Mouse (Mus musculus) brown adipose tissue, adult 24 weeks (tissue): ENCODE results near the gene Dolk. TPM values are rescaled to one million over a fixed set of nuclear protein-coding genes. Genes with fewer than 3 reads are reported as not detected.

Experiments used
- H3K27ac ChIP-seq: fragments of 200-500 bp; replicated peaks from 2 replicates; pipeline ENCODE4 v1.5.1; 2012; ENCODE audit warnings: low read depth, mild to moderate bottlenecking, low read length
- H3K4me1 ChIP-seq: fragments of 200-500 bp; 2 replicates; pipeline ENCODE4 v1.6.1; 2012; ENCODE audit warnings: low read length, mixed read lengths; ENCODE audit not compliant: control insufficient read depth, insufficient read depth, insufficient read length
- H3K4me3 ChIP-seq: fragments of 200-500 bp; 2 replicates; pipeline ENCODE4 v1.5.1; 2012; ENCODE audit warnings: low read depth, mild to moderate bottlenecking, low read length, moderate library complexity; ENCODE audit not compliant: insufficient read depth
- polyA plus RNA-seq: library from polyadenylated mRNA; stranded (reverse); fragments of >200 nt; gene quantifications from 2 replicates; pipeline ENCODE4 v1.2.4, GENCODE M21; 2012; ENCODE audit not compliant: missing spikeins, insufficient read depth, insufficient read length

Dolk gene
- polyA plus RNA-seq, 1 experiment = 40.5 TPM

DNA sequence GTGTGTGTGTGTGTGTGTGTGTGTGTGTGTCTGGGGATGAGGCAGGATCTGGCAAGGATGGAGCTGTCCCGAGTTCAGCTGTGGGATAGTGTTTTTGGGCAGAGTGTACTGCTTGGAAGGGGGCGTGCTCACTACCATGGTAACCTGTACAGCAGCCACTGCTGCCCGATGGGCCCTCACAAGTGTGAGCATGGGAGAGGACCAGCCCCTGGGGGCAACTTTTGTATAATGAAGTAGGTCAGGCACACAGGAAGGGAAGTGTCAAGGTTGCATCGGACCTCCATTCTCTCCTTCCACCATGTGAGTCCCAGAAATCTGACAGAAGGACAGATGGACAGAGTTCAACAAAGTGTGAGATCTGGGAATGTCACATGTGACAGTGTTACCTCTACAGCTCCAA, 38.5 kb downstream of the Dolk start:
- no peak overlapping the region for H3K4me3 ChIP-seq
- no peak overlapping the region for H3K27ac ChIP-seq
- peaks cover 40% of the 10 kb centered on the region for H3K4me1 ChIP-seq

- peaks cover 37% of the 10 kb centered on the region for H3K4me1 ChIP-seq
- H3K27ac ChIP-seq = no peak overlapping the region
- no peak overlapping the region for H3K4me3 ChIP-seq
These were observed 39.1 kb downstream of the Dolk start for GRCm38 (mm10) chr2:30247036-30247435.

GRCm38 (mm10) chr2:30244595-30245178, 41.4 kb downstream of the Dolk start:
- H3K4me3 ChIP-seq = no peak overlapping the region
- H3K4me1 ChIP-seq = peaks cover 33% of the 10 kb centered on the region
- H3K27ac ChIP-seq = peak overlapping the region; percentile 9

GRCm38 (mm10) chr2:30243391-30243790, 42.7 kb downstream of the Dolk start:
- H3K27ac ChIP-seq = peak overlapping the region; percentile 88
- H3K4me3 ChIP-seq = no peak overlapping the region
- H3K4me1 ChIP-seq = peaks cover 38% of the 10 kb centered on the region

DNA sequence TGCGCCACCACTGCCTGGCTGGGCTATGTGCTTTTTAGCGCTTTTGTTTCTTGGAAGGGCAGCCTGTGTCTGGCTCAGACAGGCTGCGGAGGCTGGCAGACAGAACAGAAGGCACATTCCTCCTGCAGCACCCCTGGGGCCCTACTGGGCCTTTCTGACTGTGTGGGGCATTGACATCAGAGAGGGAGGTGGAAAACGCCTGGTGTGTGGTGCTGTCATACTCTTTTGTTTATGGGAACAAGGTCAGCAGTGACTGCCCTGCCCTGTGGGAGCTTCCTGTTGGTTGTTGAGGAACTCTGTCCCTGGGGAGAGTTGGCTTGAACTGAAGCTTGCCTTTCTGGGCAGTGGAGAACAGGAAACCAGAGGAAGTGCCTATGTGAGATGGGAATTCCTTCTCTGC, 43.6 kb downstream of the Dolk start:
- Histone ChIP-seq H3K27ac (peak overlapping the region; percentile 93), H3K4me1 (peaks cover 35% of the 10 kb centered on the region), H3K4me3 (no peak overlapping the region)

- Histone ChIP-seq H3K27ac (peak within 1 kb of the TSS; percentile 98), H3K4me1 (peaks cover 31% of the 10 kb centered on the region), H3K4me3 (peak within 1 kb of the TSS; percentile 87)
These were observed 45.9 kb downstream of the Dolk start, which contains the start of gene Gm28035 for GRCm38 (mm10) chr2:30240267-30240666. Gene Gm28035, plus strand, starts transcription at chr2:30240567.

DNA sequence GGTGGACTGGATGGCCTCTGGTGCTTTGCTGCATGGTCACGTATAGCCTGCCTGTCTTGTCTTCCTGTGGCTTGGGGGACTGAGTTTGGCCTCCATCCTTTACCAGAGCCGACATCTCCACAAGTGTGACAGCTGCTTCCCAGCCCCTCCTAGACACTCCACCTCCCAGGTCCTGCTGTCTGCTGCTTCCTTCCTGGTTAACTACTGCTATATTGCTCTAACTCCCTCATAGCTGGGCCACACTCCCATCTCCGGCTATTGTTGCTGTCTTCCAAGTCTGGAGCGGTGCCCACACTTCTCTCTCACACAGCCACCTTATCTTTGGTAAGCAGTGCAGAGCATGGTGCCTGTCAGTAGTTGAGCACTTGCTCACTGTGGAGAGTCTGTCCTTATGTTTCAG, 46.4 kb downstream of the Dolk start:
- H3K4me3 ChIP-seq = peak overlapping the region; percentile 87
- H3K4me1 ChIP-seq = peaks cover 28% of the 10 kb centered on the region
- H3K27ac ChIP-seq = peak overlapping the region; percentile 98

DNA sequence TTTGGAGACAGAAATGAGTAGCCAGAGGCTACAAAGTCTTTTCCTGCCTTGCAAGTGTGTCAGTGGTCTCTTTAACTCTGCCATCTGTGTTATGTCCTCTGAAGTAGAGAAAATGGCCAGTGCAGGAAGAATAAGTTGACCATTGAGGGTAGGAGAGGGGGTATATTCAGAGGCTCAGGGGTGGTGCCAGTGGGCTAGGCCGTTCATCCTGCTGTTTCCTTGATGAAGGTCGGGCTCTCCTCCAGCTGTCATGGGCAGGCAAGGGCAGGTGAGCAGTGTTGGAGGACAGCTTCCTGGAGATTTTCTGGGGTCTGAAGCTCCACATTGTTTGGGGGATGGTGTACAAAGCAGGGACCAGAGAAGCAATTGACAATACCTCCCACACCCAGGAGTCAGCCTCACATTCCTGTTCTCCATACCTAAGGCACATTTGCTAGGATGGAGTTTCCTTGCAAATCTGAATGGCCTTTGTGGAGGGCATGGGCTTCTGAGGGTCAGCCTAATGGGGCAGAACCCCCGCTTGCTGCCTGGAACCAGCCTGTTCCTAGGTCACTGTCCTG, 47.1 kb downstream of the Dolk start:
- peak overlapping the region; percentile 98 for H3K27ac ChIP-seq
- H3K4me1 ChIP-seq = peaks cover 23% of the 10 kb centered on the region
- H3K4me3 ChIP-seq = peak overlapping the region; percentile 87

- H3K4me3 ChIP-seq = peak overlapping the region; percentile 87
- H3K27ac ChIP-seq = peak overlapping the region; percentile 98
- H3K4me1 ChIP-seq = peaks cover 17% of the 10 kb centered on the region
These were observed 48.3 kb downstream of the Dolk start for GRCm38 (mm10) chr2:30237881-30238280.

- Histone ChIP-seq H3K27ac (peak within 1 kb of the TSS; percentile 98), H3K4me1 (peaks cover 16% of the 10 kb centered on the region), H3K4me3 (peak within 1 kb of the TSS; percentile 87)
These were observed 48.8 kb downstream of the Dolk start, which contains the start of gene Lrrc8a for GRCm38 (mm10) chr2:30237199-30237880. Gene Lrrc8a, plus strand, starts transcription at chr2:30237715.

- peak overlapping the region; percentile 77 for H3K4me3 ChIP-seq
- H3K27ac ChIP-seq = peak overlapping the region; percentile 88
- H3K4me1 ChIP-seq = peaks cover 13% of the 10 kb centered on the region
These were observed 49.5 kb downstream of the Dolk start for GRCm38 (mm10) chr2:30236426-30237198.

GRCm38 (mm10) chr2:30235593-30235992, 50.5 kb downstream of the Dolk start:
- Histone ChIP-seq H3K4me1 (peaks cover 7% of the 10 kb centered on the region), H3K27ac (no peak overlapping the region), H3K4me3 (no peak overlapping the region)
